Mouse (Mus musculus): ENCODE measurements around the gene Acadl. TPM values are rescaled to one million over a fixed set of nuclear protein-coding genes. Genes with fewer than 3 reads are reported as not detected.
A peak's percentile ranks its signal among the peaks of the same experiment; 100 is the strongest.

Acadl gene
- polyA plus RNA-seq, 1 experiment = 80.5 TPM

GRCm38 (mm10) chr1:66820241-66820640 is 42.8 kb downstream of the Acadl start:
- TF ChIP-seq CTCF (IDR thresholded peaks at IDR 0.05; ENCODE audit: borderline replicate concordance, insufficient read depth, low read length) = no peak
- no peak for TF ChIP-seq POLR2A (IDR thresholded peaks at IDR 0.05; ENCODE audit: low read depth, low read length)
- no peak overlapping the region for H3K27ac ChIP-seq (ENCODE audit: insufficient read depth, low read length)
- H3K4me3 ChIP-seq (ENCODE audit: insufficient read depth, low read length) = no peak overlapping the region
- no peaks in the 10 kb centered on the region for H3K4me1 ChIP-seq (ENCODE audit: control insufficient read depth, insufficient read depth, low read length)

- H3K4me3 ChIP-seq (ENCODE audit: insufficient read depth, low read length) = peak overlapping the region; percentile 58
- peaks cover 5% of the 10 kb centered on the region for H3K4me1 ChIP-seq (ENCODE audit: control insufficient read depth, insufficient read depth, low read length)
- TF ChIP-seq CTCF (IDR thresholded peaks at IDR 0.05; ENCODE audit: borderline replicate concordance, insufficient read depth, low read length) = no peak
- TF ChIP-seq POLR2A (IDR thresholded peaks at IDR 0.05; ENCODE audit: low read depth, low read length) = no peak
- no peak overlapping the region for H3K27ac ChIP-seq (ENCODE audit: insufficient read depth, low read length)
Observed at GRCm38 (mm10) chr1:66817865-66818315, 45.2 kb downstream of the Acadl start.

- Histone ChIP-seq H3K27ac (ENCODE audit: insufficient read depth, low read length) (peak within 1 kb of the TSS; percentile 99), H3K4me1 (ENCODE audit: control insufficient read depth, insufficient read depth, low read length) (peaks cover 5% of the 10 kb centered on the region), H3K4me3 (ENCODE audit: insufficient read depth, low read length) (peak within 1 kb of the TSS; percentile 97)
- TF ChIP-seq CTCF (IDR thresholded peaks at IDR 0.05; ENCODE audit: borderline replicate concordance, insufficient read depth, low read length) (no peak), POLR2A (IDR thresholded peaks at IDR 0.05; ENCODE audit: low read depth, low read length) (peak; percentile 64)
Observed at GRCm38 (mm10) chr1:66817453-66817839, 45.6 kb downstream of the Acadl start, which contains the start of gene Kansl1l. TSS of gene Kansl1l (minus strand) at chr1:66817562.

DNA sequence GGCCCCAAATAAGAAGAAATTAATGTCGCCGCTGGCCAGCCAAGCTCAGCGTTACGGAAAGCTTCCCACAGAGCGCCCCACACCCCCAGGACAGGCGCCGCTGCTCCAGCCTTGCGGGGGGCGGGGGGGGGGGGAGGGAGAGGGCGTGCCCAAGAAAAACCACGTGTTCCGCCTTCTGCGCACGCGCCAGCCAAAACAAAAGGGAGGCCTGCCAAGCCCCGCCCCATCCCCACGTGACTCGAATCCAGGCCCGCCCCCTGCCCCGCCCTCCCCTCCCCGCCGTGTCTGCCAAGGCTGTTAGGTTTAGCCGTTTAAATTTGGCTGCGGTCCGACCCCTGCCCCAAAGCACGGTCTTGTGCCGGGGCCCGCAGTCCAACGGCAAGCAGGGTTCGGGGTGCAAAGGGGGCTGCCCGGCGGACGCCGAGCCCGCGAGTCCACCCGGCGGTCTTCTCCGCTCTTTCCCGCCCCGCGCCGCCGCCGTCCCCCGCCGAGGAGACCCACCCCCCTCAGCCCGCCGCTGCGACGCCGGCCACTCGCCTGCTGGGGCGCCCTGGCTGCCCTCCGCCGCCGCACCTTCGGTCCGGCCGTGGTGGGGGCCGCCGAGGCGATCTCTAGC is 46.1 kb downstream of the Acadl start:
- TF ChIP-seq POLR2A (IDR thresholded peaks at IDR 0.05; ENCODE audit: low read depth, low read length) (peak; percentile 51), CTCF (IDR thresholded peaks at IDR 0.05; ENCODE audit: borderline replicate concordance, insufficient read depth, low read length) (no peak)
- peaks cover 5% of the 10 kb centered on the region for H3K4me1 ChIP-seq (ENCODE audit: control insufficient read depth, insufficient read depth, low read length)
- H3K27ac ChIP-seq (ENCODE audit: insufficient read depth, low read length) = peak overlapping the region; percentile 99
- peak overlapping the region; percentile 97 for H3K4me3 ChIP-seq (ENCODE audit: insufficient read depth, low read length)

DNA sequence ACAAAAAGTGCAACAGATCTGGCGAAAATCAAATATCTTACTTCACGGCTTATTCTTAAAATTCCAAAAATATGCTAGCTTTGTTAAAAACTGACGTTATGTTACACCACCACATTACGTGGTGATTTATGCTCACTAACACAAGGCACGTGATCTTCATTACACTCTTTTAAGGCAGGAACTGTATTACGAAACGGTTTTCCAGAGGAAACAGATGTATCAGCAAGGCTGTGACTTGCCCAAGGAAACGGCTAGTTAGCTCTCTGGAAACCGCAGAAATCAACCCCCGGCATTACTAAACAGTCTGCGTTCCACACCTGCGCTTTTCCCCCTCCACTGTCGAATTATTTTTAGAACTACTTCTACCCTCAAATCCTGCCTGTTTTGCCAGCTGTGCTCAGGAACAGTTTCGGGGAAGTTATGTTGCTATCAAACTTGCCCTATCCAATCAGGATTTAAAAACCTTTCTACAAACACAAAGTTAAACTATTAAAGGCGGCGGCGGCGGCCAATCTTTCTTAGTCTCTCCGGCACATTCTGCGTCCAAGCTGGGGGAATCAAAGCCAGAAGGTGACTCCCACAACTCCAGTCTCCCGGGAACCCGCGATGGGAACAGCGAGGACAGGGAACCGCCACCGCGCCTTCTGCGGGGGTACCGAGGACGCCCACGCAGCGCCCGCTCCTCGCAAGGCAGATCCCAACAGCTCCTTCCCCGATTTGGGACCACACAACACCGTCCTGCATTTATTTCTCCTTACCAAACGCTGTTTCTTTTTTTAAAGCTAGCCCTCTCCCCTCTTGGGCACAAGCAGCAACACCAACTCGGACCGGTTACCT is 46.9 kb downstream of the Acadl start:
- Histone ChIP-seq H3K4me3 (ENCODE audit: insufficient read depth, low read length) (peak overlapping the region; percentile 97), H3K4me1 (ENCODE audit: control insufficient read depth, insufficient read depth, low read length) (peaks cover 5% of the 10 kb centered on the region), H3K27ac (ENCODE audit: insufficient read depth, low read length) (peak overlapping the region; percentile 99)
- TF ChIP-seq POLR2A (IDR thresholded peaks at IDR 0.05; ENCODE audit: low read depth, low read length) (peak; percentile 62), CTCF (IDR thresholded peaks at IDR 0.05; ENCODE audit: borderline replicate concordance, insufficient read depth, low read length) (no peak)

DNA sequence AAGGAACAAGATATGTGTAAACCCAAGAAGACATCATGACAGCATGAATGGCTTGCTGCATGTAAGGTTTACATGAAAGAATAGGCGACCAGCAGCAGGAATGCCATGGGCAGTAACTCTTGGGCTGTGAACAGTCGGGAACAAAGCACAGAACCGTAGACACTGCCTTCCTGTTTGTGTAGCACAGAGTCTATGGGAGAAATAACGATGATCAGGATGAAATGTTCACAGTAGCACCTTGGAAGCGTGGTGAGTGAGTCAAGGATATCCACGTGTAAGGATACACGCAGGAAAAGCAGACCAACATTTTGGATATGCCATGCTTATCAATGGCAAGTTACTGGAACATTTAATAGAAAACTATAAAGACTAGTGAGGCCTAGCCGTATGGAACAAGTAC is 48.3 kb downstream of the Acadl start:
- Histone ChIP-seq H3K4me3 (ENCODE audit: insufficient read depth, low read length) (no peak overlapping the region), H3K27ac (ENCODE audit: insufficient read depth, low read length) (no peak overlapping the region), H3K4me1 (ENCODE audit: control insufficient read depth, insufficient read depth, low read length) (peaks cover 5% of the 10 kb centered on the region)
- TF ChIP-seq POLR2A (IDR thresholded peaks at IDR 0.05; ENCODE audit: low read depth, low read length) (no peak), CTCF (IDR thresholded peaks at IDR 0.05; ENCODE audit: borderline replicate concordance, insufficient read depth, low read length) (no peak)

- TF ChIP-seq CTCF (IDR thresholded peaks at IDR 0.05; ENCODE audit: borderline replicate concordance, insufficient read depth, low read length) = no peak
- TF ChIP-seq POLR2A (IDR thresholded peaks at IDR 0.05; ENCODE audit: low read depth, low read length) = no peak
- H3K27ac ChIP-seq (ENCODE audit: insufficient read depth, low read length) = no peak overlapping the region
- H3K4me1 ChIP-seq (ENCODE audit: control insufficient read depth, insufficient read depth, low read length) = peaks cover 5% of the 10 kb centered on the region
- no peak overlapping the region for H3K4me3 ChIP-seq (ENCODE audit: insufficient read depth, low read length)
Observed at GRCm38 (mm10) chr1:66813191-66813590, 49.9 kb downstream of the Acadl start.

GRCm38 (mm10) chr1:66806821-66807220 is 56.3 kb downstream of the Acadl start:
- TF ChIP-seq POLR2A (IDR thresholded peaks at IDR 0.05; ENCODE audit: low read depth, low read length) (no peak), CTCF (IDR thresholded peaks at IDR 0.05; ENCODE audit: borderline replicate concordance, insufficient read depth, low read length) (no peak)
- Histone ChIP-seq H3K27ac (ENCODE audit: insufficient read depth, low read length) (no peak overlapping the region), H3K4me1 (ENCODE audit: control insufficient read depth, insufficient read depth, low read length) (no peaks in the 10 kb centered on the region), H3K4me3 (ENCODE audit: insufficient read depth, low read length) (no peak overlapping the region)

- H3K4me1 ChIP-seq (ENCODE audit: control insufficient read depth, insufficient read depth, low read length) = no peaks in the 10 kb centered on the region
- TF ChIP-seq POLR2A (IDR thresholded peaks at IDR 0.05; ENCODE audit: low read depth, low read length) = no peak
- no peak for TF ChIP-seq CTCF (IDR thresholded peaks at IDR 0.05; ENCODE audit: borderline replicate concordance, insufficient read depth, low read length)
- H3K4me3 ChIP-seq (ENCODE audit: insufficient read depth, low read length) = no peak overlapping the region
- no peak overlapping the region for H3K27ac ChIP-seq (ENCODE audit: insufficient read depth, low read length)
Observed at GRCm38 (mm10) chr1:66805408-66805807, 57.7 kb downstream of the Acadl start.

DNA sequence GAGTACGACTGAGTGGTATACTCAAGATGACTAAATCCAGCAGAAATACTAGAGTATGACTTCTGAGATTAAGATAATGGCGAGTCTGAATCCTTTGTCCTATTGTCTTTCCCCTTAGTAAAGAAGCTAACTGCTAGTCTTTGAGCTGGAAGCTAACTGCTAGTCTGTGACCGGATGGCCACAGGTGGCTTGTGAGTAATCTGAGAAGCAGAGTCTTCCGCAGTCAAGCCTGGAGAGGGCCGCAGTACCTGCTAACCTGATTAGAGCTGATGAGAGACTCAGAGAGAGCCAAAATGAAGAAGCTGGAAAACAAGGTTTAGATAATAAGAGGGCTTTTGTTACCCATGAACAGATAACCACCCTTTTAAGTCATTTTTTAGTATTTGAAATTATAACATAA is 58.4 kb downstream of the Acadl start:
- Histone ChIP-seq H3K4me3 (ENCODE audit: insufficient read depth, low read length) (no peak overlapping the region), H3K4me1 (ENCODE audit: control insufficient read depth, insufficient read depth, low read length) (no peaks in the 10 kb centered on the region), H3K27ac (ENCODE audit: insufficient read depth, low read length) (no peak overlapping the region)
- TF ChIP-seq POLR2A (IDR thresholded peaks at IDR 0.05; ENCODE audit: low read depth, low read length) = no peak
- TF ChIP-seq CTCF (IDR thresholded peaks at IDR 0.05; ENCODE audit: borderline replicate concordance, insufficient read depth, low read length) = no peak

Data from embryonic fibroblast, embryonic 13.5 days (primary cell).